Mouse (Mus musculus) mature B cell (primary cell): ENCODE results near the gene Gal3st2b.
"Not testable (repeated sequence)": the region's sequence is repeated elsewhere in the genome, so short reads cannot be mapped to it uniquely, and the experiment has no call there.

Source experiments
- in situ Hi-C: fragments of 300-500 bp; cut with MboI; formaldehyde crosslinking; loops from 2 replicates; pipeline ENCODE4 v1.14.3; 2019

Gene Gal3st2b

DNA sequence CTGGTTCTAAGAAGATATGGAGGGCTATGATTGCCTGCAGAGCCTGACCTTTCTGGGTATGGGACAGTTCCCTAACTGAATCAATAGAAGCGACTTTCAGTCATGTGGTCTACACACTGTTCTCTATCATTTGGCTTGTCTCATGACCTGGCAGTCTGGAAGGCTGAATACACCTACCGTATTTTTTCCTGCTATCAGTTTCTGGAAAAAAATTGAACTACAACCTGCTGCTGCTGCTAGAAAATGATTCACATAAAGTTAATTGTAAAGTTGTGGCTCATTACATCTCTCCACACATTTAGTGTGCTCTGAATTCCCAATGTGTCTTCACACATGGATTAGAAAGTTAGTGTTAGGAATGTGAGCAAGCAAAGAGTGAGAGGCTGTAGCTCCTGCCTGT lies at the start of gene Gal3st2b:
Gal3st2b (plus strand) TSS at position 301 of the 400 bp plus-strand sequence.
- in situ Hi-C loops = not testable (repeated sequence)

GRCm38 (mm10) chr1:93871594-93872105 lies 46.5 kb upstream of the Gal3st2b start:
- in situ Hi-C loops = not testable (repeated sequence)

DNA sequence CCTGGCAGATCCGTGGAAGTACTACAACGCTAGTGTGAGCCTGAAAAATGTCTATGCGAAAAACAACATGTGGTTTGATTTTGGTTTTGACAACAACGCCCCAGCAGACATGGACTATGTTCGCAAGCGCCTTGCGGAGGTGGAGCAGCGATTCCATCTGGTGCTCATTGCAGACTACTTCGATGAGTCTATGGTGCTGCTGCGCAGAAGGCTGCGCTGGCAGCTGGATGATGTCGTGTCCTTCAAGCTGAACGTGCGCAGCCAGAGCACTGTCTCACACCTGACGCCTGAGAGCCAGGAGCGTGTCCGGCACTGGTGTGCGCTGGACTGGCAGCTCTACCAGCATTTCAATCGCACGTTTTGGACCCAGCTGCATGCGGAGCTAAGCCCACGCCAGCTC lies 43.7 kb upstream of the Gal3st2b start:
- in situ Hi-C loops = not testable (repeated sequence)

DNA sequence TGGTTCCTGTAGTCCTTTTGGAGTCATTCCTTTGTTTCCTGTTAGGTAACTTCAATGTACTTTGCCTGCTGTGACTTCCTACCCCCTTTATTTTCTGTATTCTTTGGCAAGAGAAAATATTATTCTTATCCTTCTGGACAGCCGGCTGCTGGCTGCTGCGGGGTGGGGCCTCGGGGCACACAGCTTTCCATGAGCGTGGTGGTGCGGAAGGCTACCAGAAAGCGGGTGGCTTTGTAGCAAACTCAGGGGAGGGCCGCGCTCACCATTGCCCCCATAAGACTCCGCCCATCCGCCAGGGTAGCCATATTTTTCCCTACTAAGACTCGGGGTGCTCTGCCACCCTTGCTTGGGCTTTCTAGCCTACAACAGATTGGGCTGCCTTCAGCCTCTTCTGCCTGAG lies 36.3 kb upstream of the Gal3st2b start:
- in situ Hi-C loops = not testable (repeated sequence)

DNA sequence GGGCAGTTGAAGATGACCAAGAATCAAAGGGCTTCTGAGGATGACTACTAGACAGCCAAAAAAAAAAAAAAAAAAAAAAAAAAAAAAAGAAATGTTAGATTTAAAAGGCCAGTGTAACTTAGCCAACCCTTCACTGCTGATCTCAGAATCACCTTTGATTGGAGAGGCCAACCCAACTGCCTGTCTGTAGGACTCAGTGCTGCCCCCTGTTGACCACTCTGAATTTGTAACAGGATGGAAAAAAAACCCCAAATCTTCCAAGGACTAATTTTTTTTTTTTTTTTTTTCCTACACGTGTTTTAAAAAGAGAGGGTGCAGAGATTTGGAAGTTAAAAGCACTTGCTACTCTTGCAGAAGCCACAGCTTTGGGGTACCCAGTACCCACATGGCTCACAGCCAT lies 27.2 kb upstream of the Gal3st2b start:
- in situ Hi-C loops = not testable (repeated sequence)

GRCm38 (mm10) chr1:93897395-93897794 lies 20.7 kb upstream of the Gal3st2b start:
- in situ Hi-C loops = not testable (repeated sequence)

GRCm38 (mm10) chr1:93901291-93901690 lies 16.8 kb upstream of the Gal3st2b start:
- in situ Hi-C loops = not testable (repeated sequence)

DNA sequence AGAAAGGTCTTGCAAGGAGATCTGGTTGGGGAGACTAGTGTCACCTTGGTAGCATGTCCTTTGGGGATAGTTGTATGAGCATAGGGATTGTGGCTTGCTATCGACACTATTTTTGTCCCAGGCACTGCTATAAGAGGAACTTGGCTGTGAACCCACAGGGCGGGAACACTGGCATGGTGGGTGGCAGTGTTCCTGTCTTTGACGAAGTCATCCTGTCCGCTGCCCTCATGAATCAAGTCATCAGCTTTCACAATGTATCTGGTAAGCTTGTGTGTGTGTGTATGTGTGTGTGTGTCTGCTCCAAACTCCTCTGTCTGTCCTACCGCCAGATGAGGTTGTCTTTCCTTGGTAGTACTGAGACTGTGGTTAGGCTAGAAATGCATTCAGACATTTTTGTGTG lies 11.4 kb upstream of the Gal3st2b start:
- in situ Hi-C loops = not testable (repeated sequence)

- in situ Hi-C loops = not testable (repeated sequence)
These were observed 9.0 kb upstream of the Gal3st2b start for GRCm38 (mm10) chr1:93908977-93909586.

DNA sequence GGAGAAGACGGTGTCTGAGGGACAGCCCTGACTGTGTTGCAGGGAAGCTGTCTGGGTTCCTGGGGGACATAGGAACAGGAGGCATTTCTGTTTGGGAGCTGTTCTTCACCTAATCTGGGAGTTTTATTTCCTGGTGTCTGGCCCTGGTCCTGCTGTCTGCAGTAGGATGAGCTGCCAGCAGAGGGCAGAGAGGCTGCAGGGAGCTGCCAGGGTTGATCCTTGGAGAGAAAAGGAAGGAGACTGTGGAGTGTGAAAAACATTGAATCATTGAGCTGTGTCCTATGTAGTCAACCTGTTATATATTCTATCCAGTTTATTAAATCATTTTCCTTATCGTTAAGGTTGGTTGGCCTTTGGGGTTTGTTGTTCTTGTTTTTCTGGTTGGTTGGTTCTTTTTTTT lies 6.2 kb upstream of the Gal3st2b start:
- in situ Hi-C loops = not testable (repeated sequence)

- in situ Hi-C loops = not testable (repeated sequence)
These were observed 951 bp upstream of the Gal3st2b start for GRCm38 (mm10) chr1:93917160-93917559.

DNA sequence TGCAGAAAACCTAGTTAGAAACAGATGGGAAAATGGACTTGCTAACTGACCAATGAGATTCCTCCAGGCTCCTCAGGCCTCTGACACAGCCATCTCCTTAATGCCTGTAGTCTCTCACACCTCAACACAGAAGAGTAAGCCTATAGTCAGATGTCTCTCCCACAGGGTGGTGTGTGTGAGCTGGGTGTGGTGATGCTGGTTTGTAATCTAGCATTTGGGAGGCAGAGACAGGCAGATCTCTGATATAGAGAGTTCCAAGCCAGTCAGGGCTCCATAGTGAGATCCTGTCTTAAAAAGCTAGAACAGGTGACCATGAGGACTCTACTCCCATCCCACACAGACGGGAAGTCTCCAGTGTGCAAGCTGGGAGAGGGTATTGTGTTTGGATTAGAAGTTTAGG lies 664 bp downstream of the Gal3st2b start:
- in situ Hi-C loops = not testable (repeated sequence)

- in situ Hi-C loops = not testable (repeated sequence)
These were observed 1.2 kb downstream of the Gal3st2b start for GRCm38 (mm10) chr1:93919321-93919720.

- in situ Hi-C loops = not testable (repeated sequence)
These were observed 4.5 kb downstream of the Gal3st2b start for GRCm38 (mm10) chr1:93922609-93923008.

- in situ Hi-C loops = not testable (repeated sequence)
These were observed 5.0 kb downstream of the Gal3st2b start for GRCm38 (mm10) chr1:93923098-93923497.

- in situ Hi-C loops = not testable (repeated sequence)
These were observed 17.3 kb downstream of the Gal3st2b start for GRCm38 (mm10) chr1:93935378-93935777.

DNA sequence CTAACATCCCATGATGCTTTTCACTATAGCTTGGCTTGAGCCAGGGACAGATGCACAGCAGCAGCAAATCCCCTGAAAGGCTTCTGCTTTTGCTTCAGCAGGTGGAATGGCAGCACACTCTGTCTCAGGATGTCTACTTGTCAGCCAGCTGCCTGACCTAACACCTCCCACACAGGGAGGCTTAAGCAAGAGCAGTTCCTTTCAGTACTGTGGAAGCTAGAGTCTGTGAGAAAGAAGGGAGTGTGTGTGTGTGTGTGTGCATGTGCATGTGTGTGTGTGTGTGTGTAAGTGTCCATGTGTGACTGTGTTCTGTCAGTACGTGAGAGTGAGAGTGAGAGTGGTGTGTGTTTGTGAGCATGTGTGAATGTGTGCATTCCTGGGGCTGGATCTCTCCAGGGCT lies 19.7 kb downstream of the Gal3st2b start:
- in situ Hi-C loops = not testable (repeated sequence)

GRCm38 (mm10) chr1:93938415-93938814 lies 20.3 kb downstream of the Gal3st2b start:
- in situ Hi-C loops = not testable (repeated sequence)

GRCm38 (mm10) chr1:93949087-93949486 lies 31.0 kb downstream of the Gal3st2b start:
- in situ Hi-C loops = not testable (repeated sequence)

GRCm38 (mm10) chr1:93966489-93966888 lies 48.4 kb downstream of the Gal3st2b start:
- in situ Hi-C loops = not testable (repeated sequence)

- in situ Hi-C loops = not testable (repeated sequence)
These were observed 52.3 kb downstream of the Gal3st2b start for GRCm38 (mm10) chr1:93970380-93970779.

DNA sequence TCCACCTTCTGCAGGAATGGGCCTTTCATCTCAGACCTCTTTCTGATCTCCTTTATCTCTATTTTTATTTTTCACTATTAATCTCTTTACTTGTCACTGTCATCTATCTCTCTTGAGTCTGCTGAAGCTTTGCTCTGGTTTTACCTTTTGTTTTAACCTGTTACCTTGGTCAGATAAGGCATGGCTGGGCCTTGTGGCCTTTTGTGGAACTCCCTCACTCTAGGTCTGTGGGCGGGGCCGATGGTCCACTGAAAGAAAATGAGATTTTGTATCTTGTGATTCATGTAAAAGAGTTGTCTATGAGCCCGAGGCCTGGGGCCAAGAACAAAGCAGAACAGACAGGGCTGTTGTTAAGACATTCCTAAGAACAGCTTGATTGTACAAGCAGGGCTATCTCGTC lies 52.7 kb downstream of the Gal3st2b start:
- in situ Hi-C loops = not testable (repeated sequence)

- in situ Hi-C loops = not testable (repeated sequence)
These were observed 57.7 kb downstream of the Gal3st2b start for GRCm38 (mm10) chr1:93975764-93976163.

DNA sequence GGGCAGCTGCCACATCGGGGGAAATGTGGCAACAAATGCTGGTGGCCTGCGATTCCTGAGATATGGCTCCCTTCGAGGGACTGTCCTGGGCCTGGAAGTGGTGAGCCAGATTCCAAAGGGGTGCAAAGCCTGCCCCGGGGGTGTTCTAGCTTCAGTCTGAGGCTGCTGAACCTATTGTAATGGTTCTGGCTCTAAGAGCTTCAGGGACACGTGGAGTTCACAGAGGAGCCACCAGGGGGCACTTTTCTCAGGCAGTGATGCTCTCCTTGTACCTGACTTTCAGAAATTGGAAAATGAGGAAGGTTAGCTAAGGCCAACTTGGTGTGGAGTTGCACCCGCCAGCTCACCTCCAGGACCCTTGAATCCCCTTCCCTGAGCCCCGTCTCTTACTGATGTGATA lies 60.2 kb downstream of the Gal3st2b start:
- in situ Hi-C loops = not testable (repeated sequence)
